Comparison of ENCODE assay signal across 21 mouse cellular contexts in the genomic region with DNA sequence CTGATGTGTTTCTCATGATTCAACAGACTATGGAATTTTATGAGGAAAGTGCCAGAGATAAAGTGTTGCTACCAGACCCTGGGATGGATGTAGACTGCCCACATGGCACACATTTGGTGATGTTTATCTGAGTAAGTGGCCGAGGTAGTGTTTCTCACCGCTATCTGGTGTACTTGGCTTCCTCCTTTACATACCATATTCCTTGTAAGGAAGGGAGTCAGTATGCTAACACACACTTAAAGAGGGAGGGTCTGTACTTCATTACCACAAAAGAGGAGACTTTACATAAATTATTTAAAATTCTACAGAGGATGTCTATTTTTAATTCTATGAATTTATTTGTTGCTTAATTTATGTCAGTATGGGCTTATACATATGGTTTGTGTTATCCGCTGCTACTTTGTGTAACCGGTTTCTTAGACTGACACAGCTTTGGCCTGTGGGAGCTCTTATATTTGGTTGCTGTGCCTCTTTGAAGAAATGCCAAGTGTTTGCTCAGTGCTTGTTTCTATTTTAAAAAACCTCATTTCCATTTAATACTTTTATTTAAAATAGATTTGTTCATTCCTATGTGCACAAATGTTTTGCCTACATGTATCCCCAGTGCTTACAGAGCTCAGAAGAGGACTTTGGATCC.
"Had no signal": no experiment of that assay in that cellular context is flagged by ENCODE, and none has a peak within 500 bp of the region (broad histone marks: within the 10 kb centered on the region; RNA-seq: fewer than 3 reads in every experiment).

No protein-coding gene starts in this region.

- H3K27me3 ChIP-seq: kidney, embryonic 15.5 days; limb, embryonic 13.5 days; liver, embryonic 13.5 days; megakaryocyte, embryonic 14.5 days; midbrain, embryonic 13.5 days; neural tube, embryonic 13.5 days had no signal

- DNase-seq: kidney, adult 11 months; kidney, adult 8-10 months; kidney, postnatal 10 days; kidney, postnatal 36 days; layer of hippocampus, postnatal 36 days; left cerebral cortex, postnatal 4 days; liver, embryonic 13.5 days; retina, postnatal 1 day; right cerebral cortex, postnatal 25 days; spleen, adult 18-20 months; thymus, adult 18-20 months; thymus, postnatal 36 days had no signal

- ATAC-seq: midbrain, embryonic 13.5 days; midbrain, embryonic 16.5 days had no signal

- H3K36me3 ChIP-seq: kidney, embryonic 15.5 days; limb, embryonic 13.5 days; liver, embryonic 13.5 days; midbrain, embryonic 10.5 days; midbrain, embryonic 13.5 days; neural tube, embryonic 13.5 days had no signal

- H3K27ac ChIP-seq: kidney, embryonic 15.5 days; left cerebral cortex, adult 2 months; limb, embryonic 13.5 days; liver, embryonic 13.5 days; midbrain, embryonic 10.5 days; midbrain, embryonic 13.5 days; neural tube, embryonic 13.5 days had no signal

- H3K4me1 ChIP-seq: kidney, embryonic 15.5 days; limb, embryonic 13.5 days; liver, embryonic 13.5 days; megakaryocyte, embryonic 14.5 days; midbrain, embryonic 10.5 days; midbrain, embryonic 13.5 days; neural tube, embryonic 13.5 days had no signal

- H3K4me3 ChIP-seq: kidney, embryonic 15.5 days; left cerebral cortex, adult 2 months; limb, embryonic 13.5 days; liver, embryonic 13.5 days; megakaryocyte, embryonic 14.5 days; midbrain, embryonic 10.5 days; midbrain, embryonic 13.5 days; myocyte; neural tube, embryonic 13.5 days had no signal

- H3K4me2 ChIP-seq: kidney, embryonic 15.5 days; limb, embryonic 13.5 days; liver, embryonic 13.5 days; midbrain, embryonic 13.5 days; neural tube, embryonic 13.5 days had no signal

- H3K9ac ChIP-seq: kidney, embryonic 15.5 days; limb, embryonic 13.5 days; liver, embryonic 13.5 days; midbrain, embryonic 13.5 days; neural tube, embryonic 13.5 days had no signal

- H3K9me3 ChIP-seq: kidney, embryonic 15.5 days; limb, embryonic 13.5 days; liver, embryonic 13.5 days; megakaryocyte, embryonic 14.5 days; midbrain, embryonic 10.5 days; midbrain, embryonic 13.5 days; neural tube, embryonic 13.5 days had no signal
